Comparison of ENCODE assay signal across 26 mouse cellular contexts in the genomic region with DNA sequence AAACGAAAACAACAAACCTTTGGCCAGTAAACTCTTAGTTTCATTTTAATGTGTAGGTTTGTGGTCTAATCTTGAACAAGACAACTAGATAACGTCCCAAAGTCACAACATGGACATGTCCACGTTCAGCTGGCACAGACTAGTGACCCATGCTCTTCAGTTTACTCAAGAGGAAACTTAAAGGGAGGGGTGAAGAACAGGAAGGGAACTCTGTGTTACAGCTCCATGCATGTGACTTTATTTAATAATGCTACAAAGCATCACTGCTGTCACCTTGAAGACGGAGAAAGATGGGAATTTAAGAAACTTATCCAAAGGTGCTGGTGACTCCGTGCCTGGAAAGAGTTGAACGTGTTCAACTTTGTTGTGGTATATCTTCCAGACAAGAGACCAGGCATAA. TPM values are rescaled to one million over a fixed set of nuclear protein-coding genes. Genes with fewer than 3 reads are reported as not detected.
A peak's percentile ranks its signal among the peaks of the same experiment; 100 is the strongest.
DNase-seq lines count a peak whose midpoint lies in the region; ATAC-seq and TF ChIP-seq lines count a peak whose summit lies in the region.
"Had no signal": no experiment of that assay in that cellular context is flagged by ENCODE, and none has a peak within 500 bp of the region (broad histone marks: within the 10 kb centered on the region; RNA-seq: fewer than 3 reads in every experiment).

No protein-coding gene starts in this region.

- 57% methylated on average over 6 of the region's 6 CpGs for WGBS in liver, adult 2 months
- 80% methylated on average over 6 of the region's 6 CpGs for WGBS in liver, embryonic 12.5 days (ENCODE audit: insufficient replicate concordance)

- intact Hi-C loops in gastrocnemius, adult 2 months (cut with DNase I): loop anchor here (1.0 to 10.0 kb wide), 3 partner anchors 106 to 361 kb away; a partner anchor contains a TSS

- H3K27ac ChIP-seq in gastrocnemius, adult 2 months: peak overlapping the region; percentile 43
- peak overlapping the region; percentile 63; the same call in 1 of the 2 replicates for H3K27ac ChIP-seq in liver, adult 2 months (replicated peaks; ENCODE audit: insufficient read depth, low read depth, low read length)
- H3K27ac ChIP-seq in liver, embryonic 12.5 days: no peak overlapping the region
- H3K27ac ChIP-seq: embryonic facial prominence, embryonic 10.5 days; forebrain, embryonic 13.5 days; hindbrain, embryonic 15.5 days had no signal

- H3K4me3 ChIP-seq in gastrocnemius, adult 2 months: no peak overlapping the region
- H3K4me3 ChIP-seq in liver, adult 2 months (ENCODE audit: insufficient read depth, low read depth, low read length): no peak overlapping the region
- no peak overlapping the region for H3K4me3 ChIP-seq in liver, embryonic 12.5 days
- H3K4me3 ChIP-seq: embryonic facial prominence, embryonic 10.5 days; forebrain, embryonic 13.5 days; heart, embryonic 12.5 days; hindbrain, embryonic 15.5 days had no signal

- no peak for TF ChIP-seq POLR2A in liver, adult 2 months (IDR thresholded peaks at IDR 0.05; ENCODE audit: extremely low read depth, insufficient read depth, low read length)

- H3K36me3 ChIP-seq in liver, adult 2 months (ENCODE audit: control insufficient read depth, insufficient read depth, low read length): no peaks in the 10 kb centered on the region
- H3K36me3 ChIP-seq in liver, embryonic 12.5 days: peaks cover 48% of the 10 kb centered on the region
- H3K36me3 ChIP-seq: hindbrain, embryonic 15.5 days had no signal

- H3K79me2 ChIP-seq in liver, adult 2 months (ENCODE audit: control insufficient read depth, insufficient read depth, low read length): no peaks in the 10 kb centered on the region; the same call in 1 of the 2 replicates

- DNase-seq in gastrocnemius, adult 2 months: no peak
- no peak for DNase-seq in gastrocnemius, postnatal 4 days (ENCODE audit: low spot score in 2 of 2)
- DNase-seq in liver, adult 2 months (ENCODE audit: extremely low read depth, low read depth, low spot score): peak; percentile 46
- peak; percentile 36 for DNase-seq in lung, postnatal 25 days (ENCODE audit: low spot score)
- DNase-seq in lung, adult 18-20 months: no peak
- DNase-seq in thymus, postnatal 10 days (ENCODE audit: low spot score in 2 of 2): no peak
- DNase-seq: adrenal gland, adult 8-10 months; adrenal gland, postnatal 36 days; B cell, adult 2 months; cerebellum, adult 2 months; cerebellum, postnatal 10 days; forebrain, postnatal 0 days; gastrocnemius, postnatal 25 days; heart, adult 18-20 months; heart, postnatal 36 days had no signal

- no peak overlapping the region for H3K4me2 ChIP-seq in liver, embryonic 12.5 days
- H3K4me2 ChIP-seq: forebrain, embryonic 13.5 days; heart, embryonic 12.5 days; hindbrain, embryonic 15.5 days had no signal

- ATAC-seq in liver, embryonic 12.5 days: no peak
- ATAC-seq: forebrain, postnatal 0 days had no signal

- no peaks in the 10 kb centered on the region for H3K27me3 ChIP-seq in liver, adult 2 months (ENCODE audit: control insufficient read depth, insufficient read depth, low read length)
- no peaks in the 10 kb centered on the region for H3K27me3 ChIP-seq in liver, embryonic 12.5 days (replicated peaks)
- H3K27me3 ChIP-seq: forebrain, embryonic 13.5 days; heart, embryonic 12.5 days had no signal

- no peak for TF ChIP-seq CTCF in gastrocnemius, adult 2 months (IDR thresholded peaks at IDR 0.05)
- no peak for TF ChIP-seq CTCF in liver, adult 2 months (IDR thresholded peaks at IDR 0.05; ENCODE audit: low read depth, low read length)

- no peak overlapping the region for H3K9ac ChIP-seq in liver, adult 2 months (ENCODE audit: low read depth, low read length)
- no peak overlapping the region for H3K9ac ChIP-seq in liver, embryonic 12.5 days
- H3K9ac ChIP-seq: forebrain, embryonic 13.5 days; forebrain, postnatal 0 days; heart, embryonic 12.5 days; hindbrain, embryonic 15.5 days had no signal

- H3K9me3 ChIP-seq in liver, embryonic 12.5 days (replicated peaks): no peaks in the 10 kb centered on the region
- H3K9me3 ChIP-seq: embryonic facial prominence, embryonic 10.5 days; forebrain, embryonic 13.5 days; G1E; heart, embryonic 12.5 days; hindbrain, embryonic 15.5 days had no signal

- peaks cover 5% of the 10 kb centered on the region; the same call in 1 of the 2 replicates for H3K4me1 ChIP-seq in liver, adult 2 months (ENCODE audit: control insufficient read depth, insufficient read depth, low read length)
- H3K4me1 ChIP-seq in liver, embryonic 12.5 days: peaks cover 42% of the 10 kb centered on the region

RNA-seq across cellular contexts. Expression of a gene that starts 22.0 kb away (rescaled TPM):
- 10 to 100 TPM; 41.2 to 54.4 TPM for total RNA-seq in gastrocnemius, adult 2 months (2021)
- 10 to 100 TPM; 86.1 to 97.2 TPM for total RNA-seq in gastrocnemius, postnatal 4 days (2021)
- total RNA-seq in liver, adult 2 months (2014; rRNA removed): 20.5 and 26.3 TPM in 2 replicates
- polyA plus RNA-seq in liver, adult 2 months (2012; rRNA removed): 17.1 and 18.4 TPM in 2 replicates
- 67.4 and 73.0 TPM in 2 replicates for polyA plus RNA-seq in liver, embryonic 12.5 days (2016; fragmentation: Nextera tagmentation; extraction: Ambion mirVana)

RNA-seq across cellular contexts. Expression of a gene that starts 22.0 kb away (rescaled TPM):
- total RNA-seq in gastrocnemius, adult 2 months (2021): not detected
- not detected for total RNA-seq in gastrocnemius, postnatal 4 days (2021)
- not detected in 2 replicates for total RNA-seq in liver, adult 2 months (2014; rRNA removed)
- not detected in 2 replicates for polyA plus RNA-seq in liver, adult 2 months (2012; rRNA removed)
- polyA plus RNA-seq in liver, embryonic 12.5 days (2016; fragmentation: Nextera tagmentation; extraction: Ambion mirVana): not detected in 2 replicates
- total RNA-seq: adrenal gland, adult 8-10 months; adrenal gland, postnatal 36 days; forebrain, postnatal 0 days; gastrocnemius, adult 18-20 months; gastrocnemius, postnatal 25 days; heart, adult 18-20 months; heart, postnatal 36 days had no signal
- polyA plus RNA-seq: cerebellum, adult 2 months; embryonic facial prominence, embryonic 10.5 days; forebrain, embryonic 13.5 days; G1E; heart, embryonic 12.5 days; hindbrain, embryonic 11.5 days had no signal

RNA-seq across cellular contexts. Expression of a gene that starts 42.1 kb away (rescaled TPM):
- not detected for total RNA-seq in gastrocnemius, adult 2 months (2021)
- total RNA-seq in gastrocnemius, postnatal 4 days (2021): not detected
- not detected in 2 replicates for total RNA-seq in liver, adult 2 months (2014; rRNA removed)
- polyA plus RNA-seq in liver, adult 2 months (2012; rRNA removed): not detected in 2 replicates
- polyA plus RNA-seq in liver, embryonic 12.5 days (2016; fragmentation: Nextera tagmentation; extraction: Ambion mirVana): not detected in 2 replicates
- total RNA-seq: adrenal gland, adult 8-10 months; adrenal gland, postnatal 36 days; forebrain, postnatal 0 days; G1E; gastrocnemius, postnatal 25 days; heart, adult 18-20 months; heart, postnatal 36 days had no signal
- polyA plus RNA-seq: CD4-positive, CD25-positive, alpha-beta regulatory T cell, adult 4 months; cerebellum, adult 2 months; embryonic facial prominence, embryonic 10.5 days; forebrain, embryonic 13.5 days; forebrain, postnatal 0 days; G1E; heart, embryonic 12.5 days; heart, embryonic 16.5 days; hindbrain, embryonic 11.5 days; hindbrain, embryonic 15.5 days had no signal

RNA-seq across cellular contexts. Expression of a gene that starts 49.1 kb away (rescaled TPM):
- total RNA-seq in gastrocnemius, adult 2 months (2021): not detected
- total RNA-seq in gastrocnemius, postnatal 4 days (2021): not detected
- not detected in 2 replicates for total RNA-seq in liver, adult 2 months (2014; rRNA removed)
- polyA plus RNA-seq in liver, adult 2 months (2012; rRNA removed): not detected in 2 replicates
- not detected in 2 replicates for polyA plus RNA-seq in liver, embryonic 12.5 days (2016; fragmentation: Nextera tagmentation; extraction: Ambion mirVana)
- total RNA-seq: adrenal gland, adult 8-10 months; adrenal gland, postnatal 36 days; gastrocnemius, adult 18-20 months; gastrocnemius, postnatal 25 days; heart, adult 18-20 months; heart, postnatal 36 days had no signal
- polyA plus RNA-seq: CD4-positive, CD25-positive, alpha-beta regulatory T cell, adult 4 months; cerebellum, adult 2 months; embryonic facial prominence, embryonic 10.5 days; embryonic facial prominence, embryonic 14.5 days; forebrain, embryonic 13.5 days; G1E; heart, embryonic 12.5 days; heart, embryonic 16.5 days; hindbrain, embryonic 11.5 days; hindbrain, embryonic 15.5 days had no signal

RNA-seq across cellular contexts. Expression of a gene that starts 58.5 kb away (rescaled TPM):
- not detected for total RNA-seq in gastrocnemius, adult 2 months (2021)
- total RNA-seq in gastrocnemius, postnatal 4 days (2021): 1 to 10 TPM in 1 of 2 experiments, under 1 TPM in 1; 0.61 to 1.6 TPM
- not detected in 2 replicates for total RNA-seq in liver, adult 2 months (2014; rRNA removed)
- not detected in 2 replicates for polyA plus RNA-seq in liver, adult 2 months (2012; rRNA removed)
- polyA plus RNA-seq in liver, embryonic 12.5 days (2016; fragmentation: Nextera tagmentation; extraction: Ambion mirVana): not detected in 2 replicates
- total RNA-seq: adrenal gland, adult 8-10 months; adrenal gland, postnatal 36 days; forebrain, postnatal 0 days; G1E; gastrocnemius, postnatal 25 days; heart, adult 18-20 months; heart, postnatal 36 days had no signal
- polyA plus RNA-seq: CD4-positive, CD25-positive, alpha-beta regulatory T cell, adult 4 months; cerebellum, adult 2 months; embryonic facial prominence, embryonic 10.5 days; forebrain, embryonic 13.5 days; forebrain, postnatal 0 days; G1E; heart, embryonic 12.5 days; heart, embryonic 16.5 days; hindbrain, embryonic 11.5 days had no signal

Comparison
In these comparisons a context has a peak if more than half of its experiments do, and no peak if none do; other contexts are left out.
1. DNase-seq: peak in liver, adult 2 months (single experiment) and lung, postnatal 25 days (single experiment); none in gastrocnemius, adult 2 months (single experiment), gastrocnemius, postnatal 4 days (0 of 2), lung, adult 18-20 months (0 of 2) and thymus, postnatal 10 days (0 of 2).